Comparison of ENCODE assay signal across 8 mouse cellular contexts in genomic region chr11:95586184-95586583, GRCm38 (mm10). TPM values are rescaled to one million over a fixed set of nuclear protein-coding genes. Genes with fewer than 3 reads are reported as not detected.
A peak's percentile ranks its signal among the peaks of the same experiment; 100 is the strongest.
DNase-seq lines count a peak whose midpoint lies in the region; ATAC-seq and TF ChIP-seq lines count a peak whose summit lies in the region.

No protein-coding gene starts in this region.

- no peaks in the 10 kb centered on the region for H3K36me3 ChIP-seq in embryonic facial prominence, embryonic 12.5 days
- no peaks in the 10 kb centered on the region for H3K36me3 ChIP-seq in heart, adult 2 months (ENCODE audit: control insufficient read depth, insufficient read depth, low read length)
- no peaks in the 10 kb centered on the region for H3K36me3 ChIP-seq in kidney, adult 2 months (ENCODE audit: control insufficient read depth, insufficient read depth, low read length)
- H3K36me3 ChIP-seq in limb, embryonic 11.5 days (ENCODE audit: control insufficient read depth, insufficient read depth, low read length) = no peaks in the 10 kb centered on the region
- H3K36me3 ChIP-seq in midbrain, embryonic 15.5 days (replicated peaks) = no peaks in the 10 kb centered on the region

- peaks cover 58% of the 10 kb centered on the region for H3K4me1 ChIP-seq in embryonic facial prominence, embryonic 12.5 days
- no peaks in the 10 kb centered on the region; the same call in 1 of the 2 replicates for H3K4me1 ChIP-seq in heart, adult 2 months (ENCODE audit: control insufficient read depth, insufficient read depth, low read length)
- peaks cover 11% of the 10 kb centered on the region; the same call in 1 of the 2 replicates for H3K4me1 ChIP-seq in kidney, adult 2 months (ENCODE audit: control insufficient read depth, insufficient read depth, low read length)
- peaks cover 65% of the 10 kb centered on the region for H3K4me1 ChIP-seq in limb, embryonic 11.5 days (ENCODE audit: control insufficient read depth, insufficient read depth, low read length)
- peaks cover 28% of the 10 kb centered on the region for H3K4me1 ChIP-seq in midbrain, embryonic 15.5 days

- no peak for TF ChIP-seq EP300 in heart, adult 2 months (IDR thresholded peaks at IDR 0.05; ENCODE audit: insufficient read depth, low read depth, low read length)

- DNase-seq in adrenal gland, postnatal 25 days = peak; percentile 84
- DNase-seq in heart, adult 2 months = peak; percentile 78 to 87
- peak; percentile 85 for DNase-seq in kidney, adult 2 months
- DNase-seq in limb, embryonic 11.5 days (ENCODE audit: low spot score) = peak; percentile 98
- DNase-seq in spleen, adult 18-20 months = peak; percentile 58 to 76

- H3K27me3 ChIP-seq in embryonic facial prominence, embryonic 12.5 days = peaks cover 70% of the 10 kb centered on the region
- H3K27me3 ChIP-seq in heart, adult 2 months (ENCODE audit: control insufficient read depth, insufficient read depth, low read length) = peaks cover 7% of the 10 kb centered on the region
- no peaks in the 10 kb centered on the region for H3K27me3 ChIP-seq in kidney, adult 2 months (replicated peaks; ENCODE audit: control insufficient read depth, insufficient read depth, low read length)
- H3K27me3 ChIP-seq in limb, embryonic 11.5 days (ENCODE audit: control insufficient read depth, insufficient read depth, low read length) = peaks cover 19% of the 10 kb centered on the region
- H3K27me3 ChIP-seq in midbrain, embryonic 15.5 days (replicated peaks) = peaks cover 50% of the 10 kb centered on the region

- peak; percentile 100 for TF ChIP-seq CTCF in heart, adult 2 months (IDR thresholded peaks at IDR 0.05)
- TF ChIP-seq CTCF in kidney, adult 2 months (conservative IDR thresholded peaks at IDR 0.05; ENCODE audit: insufficient read depth, insufficient read length, low read depth, low read length) = peak; percentile 69

- no peak for TF ChIP-seq POLR2A in heart, adult 2 months (IDR thresholded peaks at IDR 0.05; ENCODE audit: insufficient read depth, low read depth, low read length)
- no peak for TF ChIP-seq POLR2A in kidney, adult 2 months (IDR thresholded peaks at IDR 0.05; ENCODE audit: low read depth, low read length)

- H3K9ac ChIP-seq in embryonic facial prominence, embryonic 12.5 days = peak overlapping the region; percentile 51
- H3K9ac ChIP-seq in heart, adult 2 months (ENCODE audit: low read depth, low read length) = 0 out of 2 replicates have a peak overlapping the region, but pooled peaks have one; percentile 27
- H3K9ac ChIP-seq in limb, embryonic 11.5 days (ENCODE audit: low read length) = peak overlapping the region; percentile 46; the same call in 1 of the 2 replicates
- H3K9ac ChIP-seq in midbrain, embryonic 15.5 days = peak overlapping the region; percentile 51

- no peaks in the 10 kb centered on the region for H3K79me2 ChIP-seq in heart, adult 2 months (replicated peaks; ENCODE audit: control insufficient read depth, insufficient read depth, low read length)

- H3K27ac ChIP-seq in embryonic facial prominence, embryonic 12.5 days = no peak overlapping the region
- H3K27ac ChIP-seq in heart, adult 2 months = no peak overlapping the region
- H3K27ac ChIP-seq in kidney, adult 2 months (ENCODE audit: insufficient read depth, low read depth, low read length) = no peak overlapping the region
- no peak overlapping the region for H3K27ac ChIP-seq in limb, embryonic 11.5 days (replicated peaks; ENCODE audit: low read depth, low read length)
- H3K27ac ChIP-seq in midbrain, embryonic 15.5 days = no peak overlapping the region

- ATAC-seq in embryonic facial prominence, embryonic 12.5 days (ENCODE audit: insufficient number of reproducible peaks, insufficient read depth, low FRiP score, low TSS enrichment) = no peak
- peak; percentile 18; the same call in 1 of the 2 replicates for ATAC-seq in limb, embryonic 11.5 days (ENCODE audit: insufficient number of reproducible peaks, low FRiP score, low TSS enrichment, low read depth)
- ATAC-seq in midbrain, embryonic 15.5 days (replicated peaks) = peak; percentile 55
- no peak for ATAC-seq in activated CD4-positive, CD25-positive, alpha-beta regulatory T cell, adult 4 months

- H3K9me3 ChIP-seq in embryonic facial prominence, embryonic 12.5 days = no peaks in the 10 kb centered on the region
- no peaks in the 10 kb centered on the region for H3K9me3 ChIP-seq in limb, embryonic 11.5 days (ENCODE audit: control insufficient read depth, low read length)
- no peaks in the 10 kb centered on the region for H3K9me3 ChIP-seq in midbrain, embryonic 15.5 days

- H3K4me2 ChIP-seq in embryonic facial prominence, embryonic 12.5 days (replicated peaks) = peak overlapping the region; percentile 76
- H3K4me2 ChIP-seq in limb, embryonic 11.5 days (ENCODE audit: low read depth, severe bottlenecking) = peak overlapping the region; percentile 61
- H3K4me2 ChIP-seq in midbrain, embryonic 15.5 days = peak overlapping the region; percentile 97

- peak overlapping the region; percentile 52 for H3K4me3 ChIP-seq in embryonic facial prominence, embryonic 12.5 days
- peak overlapping the region; percentile 21; the same call in 1 of the 2 replicates for H3K4me3 ChIP-seq in heart, adult 2 months
- H3K4me3 ChIP-seq in kidney, adult 2 months (ENCODE audit: insufficient read depth, low read depth, low read length) = peak overlapping the region; percentile 19
- peak overlapping the region; percentile 39 for H3K4me3 ChIP-seq in limb, embryonic 11.5 days (ENCODE audit: low read depth, low read length)
- peak overlapping the region; percentile 50 for H3K4me3 ChIP-seq in midbrain, embryonic 15.5 days

- intact Hi-C loops in heart, adult 2 months (cut with DNase I) = loop anchor here (1.0 to 2.0 kb wide), 2 partner anchors 53 to 63 kb away; no protein-coding TSS in a partner anchor

- under 1% methylated on average over 25 of the region's 25 CpGs for WGBS in embryonic facial prominence, embryonic 12.5 days
- 1% methylated on average over 25 of the region's 25 CpGs for WGBS in heart, adult 2 months
- under 1% methylated on average over 25 of the region's 25 CpGs for WGBS in kidney, adult 2 months
- under 1% methylated on average over 25 of the region's 25 CpGs for WGBS in limb, embryonic 11.5 days
- WGBS in midbrain, embryonic 15.5 days = 0% methylated on average over 25 of the region's 25 CpGs

RNA-seq across cellular contexts. Expression of gene Ngfr, which starts 1.4 kb away (rescaled TPM):
- total RNA-seq in adrenal gland, postnatal 25 days (2021) = 1.7 and 3.3 TPM in 2 replicates
- polyA plus RNA-seq in embryonic facial prominence, embryonic 12.5 days (2016; fragmentation: Nextera tagmentation; extraction: Ambion mirVana) = 33.0 and 36.7 TPM in 2 replicates
- 1 to 10 TPM in 1 of 2 experiments, under 1 TPM in 1; 0.26 to 1.0 TPM for total RNA-seq in heart, adult 2 months (2021)
- polyA plus RNA-seq in heart, adult 2 months (2012; rRNA removed) = 2.2 and 2.7 TPM in 2 replicates
- polyA plus RNA-seq in kidney, adult 2 months (2012; rRNA removed) = 5.7 and 6.6 TPM in 2 replicates
- polyA plus RNA-seq in limb, embryonic 11.5 days (2014; fragmentation: Nextera tagmentation; extraction: Ambion mirVana) = 12.4 and 13.4 TPM in 2 replicates
- 14.0 and 15.4 TPM in 2 replicates for polyA plus RNA-seq in midbrain, embryonic 15.5 days (2015; fragmentation: Nextera tagmentation; extraction: Ambion mirVana)
- polyA plus RNA-seq in activated CD4-positive, CD25-positive, alpha-beta regulatory T cell, adult 4 months (2017; shearing (Covaris generic)) = not detected

Comparison
In these comparisons a context has a peak if more than half of its experiments do, and no peak if none do; other contexts are left out.
1. ATAC-seq: peak in limb, embryonic 11.5 days (single experiment) and midbrain, embryonic 15.5 days (single experiment); none in embryonic facial prominence, embryonic 12.5 days (single experiment) and activated CD4-positive, CD25-positive, alpha-beta regulatory T cell, adult 4 months (single experiment).
2. Peak in every context shown above with its lines, with median percentiles within 50 percentile points of each other: DNase-seq, H3K4me2 ChIP-seq, H3K4me3 ChIP-seq and H3K9ac ChIP-seq.